Mouse (Mus musculus): ENCODE data around the gene Slc18b1. TPM values are rescaled to one million over a fixed set of nuclear protein-coding genes. Genes with fewer than 3 reads are reported as not detected.

Slc18b1 gene
- polyA plus RNA-seq, 1 experiment, result 18.1 TPM

- Histone ChIP-seq H3K4me3 (replicated peaks; ENCODE audit: insufficient read depth, low read depth, low read length) (no peak overlapping the region), H3K27ac (ENCODE audit: insufficient read depth, low read length) (no peak overlapping the region), H3K27me3 (ENCODE audit: control insufficient read depth, insufficient read depth, low read length) (no peaks in the 10 kb centered on the region), H3K4me1 (ENCODE audit: control insufficient read depth, insufficient read depth, low read length) (no peaks in the 10 kb centered on the region)
- no peak for TF ChIP-seq POLR2A (IDR thresholded peaks at IDR 0.05; ENCODE audit: borderline replicate concordance, insufficient read depth, low read length)
- no peak for TF ChIP-seq CTCF (IDR thresholded peaks at IDR 0.05; ENCODE audit: borderline replicate concordance, insufficient read depth, low read depth, low read length)
- no peak for DNase-seq
- WGBS, result 72% methylated on average over 9 of the region's 9 CpGs
Observed at GRCm38 (mm10) chr10:23839368-23839767, 42.6 kb downstream of the Slc18b1 start.

GRCm38 (mm10) chr10:23840496-23840895, 43.7 kb downstream of the Slc18b1 start:
- TF ChIP-seq POLR2A (IDR thresholded peaks at IDR 0.05; ENCODE audit: borderline replicate concordance, insufficient read depth, low read length) (no peak), CTCF (IDR thresholded peaks at IDR 0.05; ENCODE audit: borderline replicate concordance, insufficient read depth, low read depth, low read length) (no peak)
- Histone ChIP-seq H3K27ac (ENCODE audit: insufficient read depth, low read length) (no peak overlapping the region), H3K27me3 (ENCODE audit: control insufficient read depth, insufficient read depth, low read length) (no peaks in the 10 kb centered on the region), H3K4me1 (ENCODE audit: control insufficient read depth, insufficient read depth, low read length) (no peaks in the 10 kb centered on the region), H3K4me3 (replicated peaks; ENCODE audit: insufficient read depth, low read depth, low read length) (no peak overlapping the region)
- no peak for DNase-seq
- 77% methylated on average over 4 of the region's 4 CpGs for WGBS

GRCm38 (mm10) chr10:23851228-23851912, 54.6 kb downstream of the Slc18b1 start, which contains the start of gene Vnn3:
Gene Vnn3, plus strand, starts transcription at chr10:23851462.
- Histone ChIP-seq H3K4me1 (ENCODE audit: control insufficient read depth, insufficient read depth, low read length) (no peaks in the 10 kb centered on the region), H3K27ac (ENCODE audit: insufficient read depth, low read length) (no peak within 1 kb of the TSS), H3K4me3 (replicated peaks; ENCODE audit: insufficient read depth, low read depth, low read length) (no peak within 1 kb of the TSS), H3K27me3 (ENCODE audit: control insufficient read depth, insufficient read depth, low read length) (no peaks in the 10 kb centered on the region)
- WGBS, result 18% methylated on average over 4 of the region's 4 CpGs
- TF ChIP-seq CTCF (IDR thresholded peaks at IDR 0.05; ENCODE audit: borderline replicate concordance, insufficient read depth, low read depth, low read length), result no peak
- no peak for TF ChIP-seq POLR2A (IDR thresholded peaks at IDR 0.05; ENCODE audit: borderline replicate concordance, insufficient read depth, low read length)
- DNase-seq, result no peak

- H3K4me3 ChIP-seq (replicated peaks; ENCODE audit: insufficient read depth, low read depth, low read length), result no peak overlapping the region
- no peaks in the 10 kb centered on the region for H3K27me3 ChIP-seq (ENCODE audit: control insufficient read depth, insufficient read depth, low read length)
- H3K27ac ChIP-seq (ENCODE audit: insufficient read depth, low read length), result no peak overlapping the region
- no peak for TF ChIP-seq CTCF (IDR thresholded peaks at IDR 0.05; ENCODE audit: borderline replicate concordance, insufficient read depth, low read depth, low read length)
- TF ChIP-seq POLR2A (IDR thresholded peaks at IDR 0.05; ENCODE audit: borderline replicate concordance, insufficient read depth, low read length), result no peak
- no peak for DNase-seq
- WGBS, result 55% methylated on average over 2 of the region's 2 CpGs
- H3K4me1 ChIP-seq (ENCODE audit: control insufficient read depth, insufficient read depth, low read length), result no peaks in the 10 kb centered on the region
Observed at GRCm38 (mm10) chr10:23852096-23852495, 55.3 kb downstream of the Slc18b1 start.

- no peaks in the 10 kb centered on the region for H3K27me3 ChIP-seq (ENCODE audit: control insufficient read depth, insufficient read depth, low read length)
- no peak overlapping the region for H3K4me3 ChIP-seq (replicated peaks; ENCODE audit: insufficient read depth, low read depth, low read length)
- no peak overlapping the region for H3K27ac ChIP-seq (ENCODE audit: insufficient read depth, low read length)
- no peaks in the 10 kb centered on the region for H3K4me1 ChIP-seq (ENCODE audit: control insufficient read depth, insufficient read depth, low read length)
- WGBS, result 77% methylated on average over 9 of the region's 9 CpGs
- DNase-seq, result no peak
- TF ChIP-seq CTCF (IDR thresholded peaks at IDR 0.05; ENCODE audit: borderline replicate concordance, insufficient read depth, low read depth, low read length) (no peak), POLR2A (IDR thresholded peaks at IDR 0.05; ENCODE audit: borderline replicate concordance, insufficient read depth, low read length) (no peak)
Observed at GRCm38 (mm10) chr10:23864362-23865312, 67.9 kb downstream of the Slc18b1 start.

Other genes starting within 250 kb of the Slc18b1 start
- 979 and 1,058 TPM in 2 replicates for gene Rps12, start 9.7 kb upstream of the Slc18b1 start, polyA plus RNA-seq (2012; rRNA removed)
- gene Vnn3, start 54.5 kb downstream of the Slc18b1 start, polyA plus RNA-seq (2012; rRNA removed), result 0.05 TPM in 1 of 2 replicates, not detected in the other
- gene Vnn1, start 97.7 kb downstream of the Slc18b1 start, polyA plus RNA-seq (2012; rRNA removed), result 0.05 and 0.11 TPM in 2 replicates
- gene Taar1, start 123.4 kb downstream of the Slc18b1 start, polyA plus RNA-seq (2012; rRNA removed), result not detected in 2 replicates
- gene Taar2, start 141.6 kb downstream of the Slc18b1 start, polyA plus RNA-seq (2012; rRNA removed), result not detected in 2 replicates
- gene Taar3, start 152.6 kb downstream of the Slc18b1 start, polyA plus RNA-seq (2012; rRNA removed), result not detected in 2 replicates
- not detected in 2 replicates for gene Taar4, start 163.5 kb downstream of the Slc18b1 start, polyA plus RNA-seq (2012; rRNA removed)
- not detected in 2 replicates for gene Taar5, start 173.7 kb downstream of the Slc18b1 start, polyA plus RNA-seq (2012; rRNA removed)
- gene Taar6, start 188.7 kb downstream of the Slc18b1 start, polyA plus RNA-seq (2012; rRNA removed), result not detected in 2 replicates
- gene Taar7a, start 196.5 kb downstream of the Slc18b1 start, polyA plus RNA-seq (2012; rRNA removed), result not detected in 2 replicates
- gene Taar7b, start 203.0 kb downstream of the Slc18b1 start, polyA plus RNA-seq (2012; rRNA removed), result not detected in 2 replicates
- not detected in 2 replicates for gene Taar7d, start 230.2 kb downstream of the Slc18b1 start, polyA plus RNA-seq (2012; rRNA removed)
- not detected in 2 replicates for gene Taar7e, start 240.6 kb downstream of the Slc18b1 start, polyA plus RNA-seq (2012; rRNA removed)

Data from cerebellum, adult 2 months (tissue).